Mouse (Mus musculus) activated CD4-positive, CD25-positive, alpha-beta regulatory T cell, adult 9 weeks (primary cell): Measurements from ENCODE around the gene Defa25. TPM values are rescaled to one million over a fixed set of nuclear protein-coding genes. Genes with fewer than 3 reads are reported as not detected.

ENCODE experiments used
- polyA plus RNA-seq: library from polyadenylated mRNA; unstranded; fragments of 100-300 nt; shearing (Covaris generic); gene quantifications from one replicate; pipeline ENCODE4 v1.2.1, GENCODE M21; 2017

Gene Defa25
- polyA plus RNA-seq: not detected

GRCm38 (mm10) chr8:21084142-21084541 is at the start of gene Defa25:
Gene Defa25, plus strand, starts transcription at chr8:21084442.

DNA sequence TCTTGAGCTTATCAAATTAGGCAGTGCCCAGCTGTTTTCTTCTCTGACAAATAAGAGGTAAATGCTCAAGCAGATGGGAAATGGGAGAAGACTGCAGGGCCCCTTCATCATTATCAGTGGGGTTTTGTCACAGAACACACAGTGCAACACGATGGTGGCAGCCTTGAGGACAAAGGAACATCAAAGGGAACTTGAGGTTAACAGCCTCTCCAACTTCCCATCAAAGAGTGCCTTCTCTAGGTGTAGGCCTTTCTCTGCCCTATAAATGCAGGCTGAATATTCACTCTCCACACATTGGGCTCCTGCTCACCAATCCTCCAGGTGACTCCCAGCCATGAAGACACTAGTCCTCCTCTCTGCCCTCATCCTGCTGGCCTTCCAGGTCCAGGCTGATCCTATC is 29.5 kb upstream of the Defa25 start, which contains the start of gene Defa23:
Gene Defa23, plus strand, starts transcription at position 301 of the 400 bp plus-strand sequence.

GRCm38 (mm10) chr8:21064738-21065137 is 19.5 kb upstream of the Defa25 start, which contains the start of gene Defa35:
Gene Defa35, plus strand, starts transcription at chr8:21065038.

GRCm38 (mm10) chr8:21095950-21096349 is 11.7 kb downstream of the Defa25 start, which contains the start of gene Gm14851:
Gene Gm14851, minus strand, starts transcription at chr8:21096050.

DNA sequence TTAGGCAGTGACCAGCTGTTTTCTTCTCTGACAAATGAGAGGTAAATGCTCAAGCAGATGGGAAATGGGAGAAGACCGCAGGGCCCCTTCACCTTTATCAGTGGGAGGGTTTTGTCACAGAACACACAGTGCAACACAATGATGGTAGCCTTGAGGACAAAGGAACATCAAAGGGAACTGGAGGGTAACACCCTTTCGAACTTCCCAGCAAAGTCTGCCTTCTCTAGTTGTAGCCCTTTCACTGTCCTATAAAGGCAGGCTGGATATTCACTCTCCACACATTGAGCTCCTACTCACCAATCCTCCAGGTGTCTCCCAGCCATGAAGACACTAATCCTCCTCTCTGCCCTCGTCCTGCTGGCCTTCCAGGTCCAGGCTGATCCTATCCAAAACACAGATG is 50.1 kb downstream of the Defa25 start, which contains the start of gene Defa30:
Gene Defa30, plus strand, starts transcription at position 301 of the 400 bp plus-strand sequence.

Other genes starting within 250 kb of the Defa25 start
- not detected for gene Defb33, start 191.8 kb upstream of the Defa25 start, polyA plus RNA-seq
- gene Gm15056, start 181.8 kb upstream of the Defa25 start, polyA plus RNA-seq: not detected
- gene Gm6040, start 162.4 kb upstream of the Defa25 start, polyA plus RNA-seq: not detected
- gene AY761185, start 139.7 kb upstream of the Defa25 start, polyA plus RNA-seq: not detected
- gene Defa21, start 58.9 kb upstream of the Defa25 start, polyA plus RNA-seq: not detected
- gene Defa23, start 29.4 kb upstream of the Defa25 start, polyA plus RNA-seq: not detected
- gene Defa35, start 19.4 kb upstream of the Defa25 start, polyA plus RNA-seq: not detected
- not detected for gene Gm14851, start 11.6 kb downstream of the Defa25 start, polyA plus RNA-seq
- not detected for gene Defa30, start 50.2 kb downstream of the Defa25 start, polyA plus RNA-seq
- gene Defa22, start 77.8 kb downstream of the Defa25 start, polyA plus RNA-seq: not detected
- not detected for gene Defa31, start 107.2 kb downstream of the Defa25 start, polyA plus RNA-seq
- gene Gm15293, start 117.1 kb downstream of the Defa25 start, polyA plus RNA-seq: not detected
- gene Gm15292, start 165.3 kb downstream of the Defa25 start, polyA plus RNA-seq: not detected
- not detected for gene Defa27, start 231.1 kb downstream of the Defa25 start, polyA plus RNA-seq
- gene Defa29, start 242.6 kb downstream of the Defa25 start, polyA plus RNA-seq: not detected